Mouse (Mus musculus) bone marrow macrophage, adult 2 months (primary cell): ENCODE data around the gene Polr2c.

ENCODE experiments used
- CTCF ChIP-seq: IDR thresholded peaks from 2 replicates; pipeline ENCODE4 v1.5.1; 2012; ENCODE audit warnings: low read depth, mild to moderate bottlenecking, low read length, moderate library complexity
- POLR2A ChIP-seq: IDR thresholded peaks from 2 replicates; pipeline ENCODE4 v1.6.1; 2012; ENCODE audit warnings: mild to moderate bottlenecking, low read depth, low read length, borderline replicate concordance

- TF ChIP-seq POLR2A (no peak), CTCF (no peak)
Measured at GRCm38 (mm10) chr8:94871108-94871894, 14.1 kb downstream of the Polr2c start.
